Mouse (Mus musculus): ENCODE results near the gene Mrgprb5.

DNA sequence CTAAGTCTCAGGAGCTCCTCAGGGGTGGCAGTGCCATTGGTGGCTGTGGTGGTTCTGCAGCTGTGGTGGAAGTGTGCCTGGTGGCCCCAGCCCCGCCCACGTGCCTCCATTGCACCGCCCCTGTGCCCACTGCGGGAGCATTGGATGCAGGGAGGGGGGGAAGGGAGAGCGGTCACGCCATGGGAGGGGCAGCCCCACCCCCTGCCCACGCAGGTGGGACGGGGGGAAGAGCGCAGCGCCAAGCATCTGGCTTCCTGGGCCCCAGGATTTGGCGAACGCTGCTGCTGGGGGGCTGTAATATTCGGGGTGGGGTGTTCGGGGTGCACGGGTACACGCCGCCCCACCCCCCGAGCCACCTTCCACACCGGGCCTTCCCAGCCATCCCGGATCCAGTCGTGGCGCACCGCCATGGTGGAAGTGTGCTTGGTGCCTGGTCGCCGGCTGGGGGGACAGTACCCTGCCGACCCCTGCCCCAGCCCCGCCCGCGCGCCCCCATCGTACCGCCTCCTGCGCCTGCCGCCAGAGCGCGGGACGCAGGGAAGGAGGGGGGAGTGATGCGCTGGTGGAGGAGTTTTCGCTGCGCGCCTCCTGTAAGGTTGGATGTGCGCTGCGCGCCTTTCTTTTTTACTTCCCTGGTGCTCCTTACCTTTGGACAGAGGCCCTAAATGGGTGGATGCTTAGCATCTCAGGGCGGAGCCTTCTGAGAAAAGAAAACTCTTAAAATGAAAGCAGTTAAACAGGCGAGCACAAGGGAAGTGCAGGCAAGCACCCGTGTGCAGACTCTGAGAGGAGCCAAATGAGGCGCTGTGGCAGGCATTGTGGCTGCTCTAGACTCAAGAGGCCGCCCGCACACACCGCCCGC is 31.4 kb downstream of the Mrgprb5 start:
- no peak for TF ChIP-seq CTCF (IDR thresholded peaks at IDR 0.05; ENCODE audit: control insufficient read depth, insufficient read depth, insufficient read length)
- no peak for TF ChIP-seq USF1 (IDR thresholded peaks at IDR 0.05; ENCODE audit: low read depth)
- no peak for TF ChIP-seq FOSL1 (IDR thresholded peaks at IDR 0.05; ENCODE audit: insufficient read depth, low read length, poor library complexity, severe bottlenecking)
- no peak for TF ChIP-seq MAX (IDR thresholded peaks at IDR 0.05)
- no peak for TF ChIP-seq MYOG (IDR thresholded peaks at IDR 0.05; ENCODE audit: control insufficient read depth, extremely low read depth, insufficient read length)

Data from C2C12 (cell line).